Comparison of ENCODE assay signal across 22 mouse cellular contexts in genomic region chr13:8842273-8842672, GRCm38 (mm10). TPM values are rescaled to one million over a fixed set of nuclear protein-coding genes. Genes with fewer than 3 reads are reported as not detected.
A peak's percentile ranks its signal among the peaks of the same experiment; 100 is the strongest.
DNase-seq lines count a peak whose midpoint lies in the region; ATAC-seq and TF ChIP-seq lines count a peak whose summit lies in the region.
"Had no signal": no experiment of that assay in that cellular context is flagged by ENCODE, and none has a peak within 500 bp of the region (broad histone marks: within the 10 kb centered on the region; RNA-seq: fewer than 3 reads in every experiment).

No protein-coding gene starts in this region.

- H3K27me3 ChIP-seq in MEL (ENCODE audit: control insufficient read depth in 1 of 2, insufficient read depth in 2 of 2, low read length in 2 of 2): no peaks in the 10 kb centered on the region
- H3K27me3 ChIP-seq in thymus, adult 2 months (ENCODE audit: control insufficient read depth, insufficient read depth, low read length): no peaks in the 10 kb centered on the region
- H3K27me3 ChIP-seq: embryonic facial prominence, embryonic 13.5 days; forebrain, embryonic 12.5 days; heart, embryonic 12.5 days; hindbrain, embryonic 12.5 days had no signal

- H3K4me1 ChIP-seq in MEL (ENCODE audit: control insufficient read depth in 1 of 2, insufficient read depth in 2 of 2, low read length in 2 of 2): no peaks in the 10 kb centered on the region
- no peaks in the 10 kb centered on the region for H3K4me1 ChIP-seq in cortical plate, adult 2 months (ENCODE audit: control insufficient read depth, insufficient read depth, low read length)
- H3K4me1 ChIP-seq in thymus, adult 2 months (replicated peaks; ENCODE audit: control insufficient read depth, insufficient read depth, low read length): no peaks in the 10 kb centered on the region
- H3K4me1 ChIP-seq: embryonic facial prominence, embryonic 13.5 days; forebrain, embryonic 12.5 days; heart, embryonic 12.5 days; hindbrain, embryonic 12.5 days had no signal

- DNase-seq in frontal cortex, postnatal 14 days (ENCODE audit: low spot score in 2 of 2): no peak
- DNase-seq in MEL (ENCODE audit: low read depth, low spot score): peak; percentile 26
- no peak for DNase-seq in thymus, adult 2 months
- no peak for DNase-seq in cerebellum, postnatal 4 days (ENCODE audit: low spot score in 2 of 2)
- DNase-seq: adrenal gland, postnatal 10 days; cerebellum, adult 18-20 months; cerebellum, adult 9-11 months; cerebellum, postnatal 36 days; forebrain, postnatal 0 days; gastrocnemius, postnatal 10 days; heart, postnatal 36 days had no signal

- peaks cover 0 to 12% of the 10 kb centered on the region in 2 experiments; a peak in 3 of 4 replicates for H3K36me3 ChIP-seq in MEL (ENCODE audit: control insufficient read depth in 1 of 2, insufficient read depth in 2 of 2, low read length in 2 of 2)
- peaks cover 83% of the 10 kb centered on the region for H3K36me3 ChIP-seq in thymus, adult 2 months (ENCODE audit: control insufficient read depth, insufficient read depth, low read length)

- TF ChIP-seq POLR2A in MEL (IDR thresholded peaks at IDR 0.05; ENCODE audit: control insufficient read depth in 1 of 2, insufficient read depth in 1 of 2, low read depth in 1 of 2, low read length in 2 of 2, poor library complexity in 1 of 2): no peak
- no peak for TF ChIP-seq POLR2A in cortical plate, adult 2 months (IDR thresholded peaks at IDR 0.05; ENCODE audit: extremely low read depth, insufficient read depth, low read length)
- no peak for TF ChIP-seq POLR2A in thymus, adult 2 months (IDR thresholded peaks at IDR 0.05; ENCODE audit: control insufficient read depth, extremely low read depth, insufficient read depth, low read length, poor library complexity)

- no peak overlapping the region for H3K27ac ChIP-seq in MEL (ENCODE audit: control insufficient read depth, low read depth, low read length)
- H3K27ac ChIP-seq in cortical plate, adult 2 months (ENCODE audit: insufficient read depth, low read length): peak overlapping the region; percentile 30; the same call in 1 of the 2 replicates
- H3K27ac ChIP-seq in thymus, adult 2 months (ENCODE audit: control insufficient read depth, insufficient read depth, low read length): no peak overlapping the region
- H3K27ac ChIP-seq: embryonic facial prominence, embryonic 13.5 days; forebrain, embryonic 12.5 days; hindbrain, embryonic 12.5 days had no signal

- H3K9me3 ChIP-seq in MEL (replicated peaks; ENCODE audit: insufficient read depth, low read length): no peaks in the 10 kb centered on the region
- H3K9me3 ChIP-seq: embryonic facial prominence, embryonic 13.5 days; forebrain, embryonic 12.5 days; heart, embryonic 12.5 days; hindbrain, embryonic 12.5 days had no signal

- TF ChIP-seq RAD21 in MEL (IDR thresholded peaks at IDR 0.05; ENCODE audit: low read depth, low read length): no peak

- WGBS in thymus, adult 2 months: 92% methylated on average over 3 of the region's 3 CpGs

- no peaks in the 10 kb centered on the region for H3K79me2 ChIP-seq in MEL (ENCODE audit: control insufficient read depth, insufficient read depth, low read length, poor library complexity)

- ATAC-seq in frontal cortex, adult (ENCODE audit: low TSS enrichment): 0 out of 2 replicates have a peak, but pooled peaks have one; percentile 34
- peak; percentile 87 for ATAC-seq in megakaryocyte progenitor cell, adult 5-6 weeks (replicated peaks; ENCODE audit: poor library complexity)
- no peak for ATAC-seq in CD4-positive, CD25-positive, alpha-beta regulatory T cell, adult 4 months
- ATAC-seq: forebrain, postnatal 0 days; hindbrain, embryonic 16.5 days; inflammation-experienced regulatory T-cells, adult 6 months; intestine, postnatal 0 days had no signal

- H3K4me3 ChIP-seq in MEL (ENCODE audit: control insufficient read depth in 1 of 2, insufficient read depth in 1 of 2, low read depth in 2 of 2, low read length in 2 of 2): no peak overlapping the region
- no peak overlapping the region for H3K4me3 ChIP-seq in cortical plate, adult 2 months (ENCODE audit: insufficient read depth, low read length)
- no peak overlapping the region for H3K4me3 ChIP-seq in thymus, adult 2 months (ENCODE audit: control insufficient read depth, insufficient read depth, low read length)
- H3K4me3 ChIP-seq: embryonic facial prominence, embryonic 13.5 days; forebrain, embryonic 12.5 days; heart, embryonic 12.5 days; hindbrain, embryonic 12.5 days had no signal

- TF ChIP-seq CTCF in MEL (IDR thresholded peaks at IDR 0.05 in 2 of 3, conservative IDR thresholded peaks at IDR 0.05 in 1 of 3; ENCODE audit: control insufficient read depth in 1 of 3, insufficient read depth in 1 of 3, low read depth in 2 of 3, low read length in 3 of 3, poor library complexity in 1 of 3, severe bottlenecking in 1 of 3): no peak
- no peak for TF ChIP-seq CTCF in cortical plate, adult 2 months (IDR thresholded peaks at IDR 0.05; ENCODE audit: extremely low read depth, insufficient read depth, low read length)
- TF ChIP-seq CTCF in thymus, adult 2 months (IDR thresholded peaks at IDR 0.05; ENCODE audit: borderline replicate concordance, control insufficient read depth, extremely low read depth, insufficient read depth, low read length, poor library complexity): no peak

- no peak overlapping the region for H3K9ac ChIP-seq in MEL (ENCODE audit: control insufficient read depth, low read depth, low read length, poor library complexity, severe bottlenecking)
- H3K9ac ChIP-seq: embryonic facial prominence, embryonic 13.5 days; forebrain, embryonic 12.5 days; forebrain, postnatal 0 days; heart, embryonic 12.5 days; hindbrain, embryonic 12.5 days had no signal

- no peak for TF ChIP-seq EP300 in MEL (IDR thresholded peaks at IDR 0.05; ENCODE audit: low read depth in 1 of 2, low read length in 2 of 2)

TF ChIP-seq in MEL, 35 proteins besides CTCF, POLR2A, EP300 and RAD21:
- TF ChIP-seq GATA1 (IDR thresholded peaks at IDR 0.05; ENCODE audit: low read depth, low read length): 0 out of 2 replicates have a peak, but pooled peaks have one; percentile 13
- TF ChIP-seq GABPA (IDR thresholded peaks at IDR 0.05; ENCODE audit: low read depth, low read length): no peak
- no peak for TF ChIP-seq MXI1 (IDR thresholded peaks at IDR 0.05; ENCODE audit: low read depth, low read length)
- TF ChIP-seq E2F4 (IDR thresholded peaks at IDR 0.05; ENCODE audit: borderline replicate concordance, low read depth, low read length): no peak
- no peak for TF ChIP-seq ZC3H11A (IDR thresholded peaks at IDR 0.05; ENCODE audit: low read depth, low read length)
- no peak for TF ChIP-seq MYB (IDR thresholded peaks at IDR 0.05; ENCODE audit: low read depth, low read length)
- no peak for TF ChIP-seq BHLHE40 (IDR thresholded peaks at IDR 0.05; ENCODE audit: borderline replicate concordance, low read depth, low read length)

RNA-seq across cellular contexts. Expression of gene Wdr37, which starts 29.4 kb away (rescaled TPM):
- 8.6 and 9.5 TPM in 2 replicates for total RNA-seq in MEL (2012; rRNA removed)
- 10 to 100 TPM in 1 of 2 experiments, not detected in 1; 14.7 TPM for polyA plus RNA-seq in MEL (2012; ENCODE audit: insufficient read depth in 1 of 2, insufficient read length in 2 of 2, low read depth in 1 of 2, low replicate concordance in 2 of 2, missing spikeins in 1 of 2)
- polyA plus RNA-seq in cortical plate, adult 2 months (2012; rRNA removed): 41.3 and 47.5 TPM in 2 replicates
- total RNA-seq in megakaryocyte progenitor cell, adult 5-6 weeks (2015): 19.4 and 20.0 TPM in 2 replicates
- 16.7 and 18.1 TPM in 2 replicates for total RNA-seq in megakaryocyte progenitor cell, adult 5-6 weeks (2017)
- polyA plus RNA-seq in thymus, adult 2 months (2012; rRNA removed): 35.3 and 46.5 TPM in 2 replicates
- 10 to 100 TPM; 40.3 to 48.3 TPM for polyA plus RNA-seq in CD4-positive, CD25-positive, alpha-beta regulatory T cell, adult 4 months (2017; shearing (Covaris generic))

RNA-seq across cellular contexts. Expression of gene Idi1, which starts 43.0 kb away (rescaled TPM):
- 19.9 and 22.1 TPM in 2 replicates for total RNA-seq in MEL (2012; rRNA removed)
- 10 to 100 TPM in 1 of 2 experiments, not detected in 1; 22.5 TPM for polyA plus RNA-seq in MEL (2012; ENCODE audit: insufficient read depth in 1 of 2, insufficient read length in 2 of 2, low read depth in 1 of 2, low replicate concordance in 2 of 2, missing spikeins in 1 of 2)
- 43.0 and 48.3 TPM in 2 replicates for polyA plus RNA-seq in cortical plate, adult 2 months (2012; rRNA removed)
- total RNA-seq in megakaryocyte progenitor cell, adult 5-6 weeks (2015): 33.1 and 33.4 TPM in 2 replicates
- total RNA-seq in megakaryocyte progenitor cell, adult 5-6 weeks (2017): 24.1 and 27.9 TPM in 2 replicates
- 11.3 and 12.7 TPM in 2 replicates for polyA plus RNA-seq in thymus, adult 2 months (2012; rRNA removed)
- polyA plus RNA-seq in CD4-positive, CD25-positive, alpha-beta regulatory T cell, adult 4 months (2017; shearing (Covaris generic)): 10 to 100 TPM; 35.2 to 40.3 TPM
